Mouse (Mus musculus): ENCODE measurements around the gene Srgap1. TPM values are rescaled to one million over a fixed set of nuclear protein-coding genes. Genes with fewer than 3 reads are reported as not detected.
A peak's percentile ranks its signal among the peaks of the same experiment; 100 is the strongest.

Srgap1 gene
- polyA plus RNA-seq, 1 experiment from 2014 or later = 32.0 TPM

- Histone ChIP-seq H3K4me1 (replicated peaks; ENCODE audit: control insufficient read depth, insufficient read depth, low read length) (peaks cover 11% of the 10 kb centered on the region; the same call in 1 of the 2 replicates), H3K4me3 (replicated peaks; ENCODE audit: low read length) (no peak overlapping the region), H3K9me3 (ENCODE audit: control insufficient read depth, low read length) (no peaks in the 10 kb centered on the region), H3K4me2 (ENCODE audit: low read length) (0 out of 2 replicates have a peak overlapping the region, but pooled peaks have one; percentile 2), H3K27me3 (replicated peaks; ENCODE audit: control insufficient read depth, insufficient read depth, low read length) (no peaks in the 10 kb centered on the region), H3K27ac (ENCODE audit: low read length) (peak overlapping the region; percentile 32; the same call in 1 of the 2 replicates), H3K36me3 (ENCODE audit: control insufficient read depth, insufficient read depth) (no peaks in the 10 kb centered on the region), H3K9ac (replicated peaks; ENCODE audit: low read depth, low read length) (no peak overlapping the region)
- 77% methylated on average over 13 of the region's 13 CpGs for WGBS
- ATAC-seq = peak; percentile 59
Measured at GRCm38 (mm10) chr10:121764469-121765173, 282.5 kb downstream of the Srgap1 start.

GRCm38 (mm10) chr10:121763191-121763590 is 283.9 kb downstream of the Srgap1 start:
- Histone ChIP-seq H3K9me3 (ENCODE audit: control insufficient read depth, low read length) (no peaks in the 10 kb centered on the region), H3K4me3 (replicated peaks; ENCODE audit: low read length) (no peak overlapping the region), H3K27me3 (replicated peaks; ENCODE audit: control insufficient read depth, insufficient read depth, low read length) (no peaks in the 10 kb centered on the region), H3K27ac (ENCODE audit: low read length) (no peak overlapping the region), H3K4me1 (replicated peaks; ENCODE audit: control insufficient read depth, insufficient read depth, low read length) (peaks cover 11% of the 10 kb centered on the region; the same call in 1 of the 2 replicates), H3K9ac (replicated peaks; ENCODE audit: low read depth, low read length) (no peak overlapping the region), H3K4me2 (ENCODE audit: low read length) (no peak overlapping the region), H3K36me3 (ENCODE audit: control insufficient read depth, insufficient read depth) (no peaks in the 10 kb centered on the region)
- WGBS = 88% methylated on average over 9 of the region's 13 CpGs
- ATAC-seq = no peak

GRCm38 (mm10) chr10:121762141-121762540 is 285.0 kb downstream of the Srgap1 start:
- Histone ChIP-seq H3K4me1 (replicated peaks; ENCODE audit: control insufficient read depth, insufficient read depth, low read length) (peaks cover 11% of the 10 kb centered on the region; the same call in 1 of the 2 replicates), H3K9ac (replicated peaks; ENCODE audit: low read depth, low read length) (no peak overlapping the region), H3K36me3 (ENCODE audit: control insufficient read depth, insufficient read depth) (no peaks in the 10 kb centered on the region), H3K4me2 (ENCODE audit: low read length) (no peak overlapping the region), H3K4me3 (replicated peaks; ENCODE audit: low read length) (no peak overlapping the region), H3K27me3 (replicated peaks; ENCODE audit: control insufficient read depth, insufficient read depth, low read length) (no peaks in the 10 kb centered on the region), H3K27ac (ENCODE audit: low read length) (no peak overlapping the region), H3K9me3 (ENCODE audit: control insufficient read depth, low read length) (no peaks in the 10 kb centered on the region)
- no peak for ATAC-seq
- WGBS = 92% methylated on average over 9 of the region's 9 CpGs

- WGBS = 51% methylated on average over 8 of the region's 8 CpGs
Measured at GRCm38 (mm10) chr10:121759095-121759494, 288.0 kb downstream of the Srgap1 start.

GRCm38 (mm10) chr10:121756677-121757076 is 290.4 kb downstream of the Srgap1 start:
- 85% methylated on average over 4 of the region's 4 CpGs for WGBS
- no peak for ATAC-seq
- peaks cover 4% of the 10 kb centered on the region; the same call in 1 of the 2 replicates for H3K36me3 ChIP-seq (ENCODE audit: control insufficient read depth, insufficient read depth)
- H3K4me2 ChIP-seq (ENCODE audit: low read length) = no peak overlapping the region
- H3K9ac ChIP-seq (replicated peaks; ENCODE audit: low read depth, low read length) = no peak overlapping the region
- no peak overlapping the region for H3K4me3 ChIP-seq (replicated peaks; ENCODE audit: low read length)
- H3K4me1 ChIP-seq (replicated peaks; ENCODE audit: control insufficient read depth, insufficient read depth, low read length) = no peaks in the 10 kb centered on the region
- no peak overlapping the region for H3K27ac ChIP-seq (ENCODE audit: low read length)
- H3K9me3 ChIP-seq (ENCODE audit: control insufficient read depth, low read length) = no peaks in the 10 kb centered on the region
- H3K27me3 ChIP-seq (replicated peaks; ENCODE audit: control insufficient read depth, insufficient read depth, low read length) = no peaks in the 10 kb centered on the region

More at GRCm38 (mm10) chr10:121759095-121759494, 288.0 kb downstream of the Srgap1 start:
- no peak for ATAC-seq
- no peak overlapping the region for H3K4me3 ChIP-seq (replicated peaks; ENCODE audit: low read length)
- no peaks in the 10 kb centered on the region for H3K36me3 ChIP-seq (ENCODE audit: control insufficient read depth, insufficient read depth)
- no peaks in the 10 kb centered on the region for H3K4me1 ChIP-seq (replicated peaks; ENCODE audit: control insufficient read depth, insufficient read depth, low read length)
- no peak overlapping the region for H3K9ac ChIP-seq (replicated peaks; ENCODE audit: low read depth, low read length)
- H3K27ac ChIP-seq (ENCODE audit: low read length) = no peak overlapping the region
- H3K4me2 ChIP-seq (ENCODE audit: low read length) = no peak overlapping the region
- H3K27me3 ChIP-seq (replicated peaks; ENCODE audit: control insufficient read depth, insufficient read depth, low read length) = no peaks in the 10 kb centered on the region
- H3K9me3 ChIP-seq (ENCODE audit: control insufficient read depth, low read length) = no peaks in the 10 kb centered on the region

- no peaks in the 10 kb centered on the region for H3K4me1 ChIP-seq (replicated peaks; ENCODE audit: control insufficient read depth, insufficient read depth, low read length)
- WGBS = 62% methylated on average over 1 of the region's 1 CpGs
- H3K27me3 ChIP-seq (replicated peaks; ENCODE audit: control insufficient read depth, insufficient read depth, low read length) = no peaks in the 10 kb centered on the region
- no peak overlapping the region for H3K27ac ChIP-seq (ENCODE audit: low read length)
- no peak for ATAC-seq
- H3K4me3 ChIP-seq (replicated peaks; ENCODE audit: low read length) = no peak overlapping the region
- H3K9ac ChIP-seq (replicated peaks; ENCODE audit: low read depth, low read length) = no peak overlapping the region
- no peak overlapping the region for H3K4me2 ChIP-seq (ENCODE audit: low read length)
- no peaks in the 10 kb centered on the region for H3K9me3 ChIP-seq (ENCODE audit: control insufficient read depth, low read length)
- peaks cover 4% of the 10 kb centered on the region; the same call in 1 of the 2 replicates for H3K36me3 ChIP-seq (ENCODE audit: control insufficient read depth, insufficient read depth)
Measured at GRCm38 (mm10) chr10:121755822-121756221, 291.3 kb downstream of the Srgap1 start.

- Histone ChIP-seq H3K9me3 (ENCODE audit: control insufficient read depth, low read length) (no peaks in the 10 kb centered on the region), H3K27ac (ENCODE audit: low read length) (no peak overlapping the region), H3K27me3 (replicated peaks; ENCODE audit: control insufficient read depth, insufficient read depth, low read length) (no peaks in the 10 kb centered on the region), H3K4me1 (replicated peaks; ENCODE audit: control insufficient read depth, insufficient read depth, low read length) (no peaks in the 10 kb centered on the region), H3K4me2 (ENCODE audit: low read length) (no peak overlapping the region), H3K36me3 (ENCODE audit: control insufficient read depth, insufficient read depth) (peaks cover 10% of the 10 kb centered on the region), H3K9ac (replicated peaks; ENCODE audit: low read depth, low read length) (no peak overlapping the region), H3K4me3 (replicated peaks; ENCODE audit: low read length) (no peak overlapping the region)
- WGBS = 87% methylated on average over 5 of the region's 5 CpGs
- ATAC-seq = no peak
Measured at GRCm38 (mm10) chr10:121754237-121754636, 292.9 kb downstream of the Srgap1 start.

- H3K4me1 ChIP-seq (replicated peaks; ENCODE audit: control insufficient read depth, insufficient read depth, low read length) = no peaks in the 10 kb centered on the region
- no peak overlapping the region for H3K4me3 ChIP-seq (replicated peaks; ENCODE audit: low read length)
Measured at GRCm38 (mm10) chr10:121750175-121750574, 296.9 kb downstream of the Srgap1 start.

GRCm38 (mm10) chr10:121742336-121742735 is 304.8 kb downstream of the Srgap1 start:
- Histone ChIP-seq H3K9ac (replicated peaks; ENCODE audit: low read depth, low read length) (no peak overlapping the region), H3K4me2 (ENCODE audit: low read length) (no peak overlapping the region), H3K4me3 (replicated peaks; ENCODE audit: low read length) (no peak overlapping the region), H3K36me3 (ENCODE audit: control insufficient read depth, insufficient read depth) (peaks cover 7% of the 10 kb centered on the region), H3K27ac (ENCODE audit: low read length) (no peak overlapping the region), H3K4me1 (replicated peaks; ENCODE audit: control insufficient read depth, insufficient read depth, low read length) (peaks cover 8% of the 10 kb centered on the region), H3K9me3 (ENCODE audit: control insufficient read depth, low read length) (no peaks in the 10 kb centered on the region), H3K27me3 (replicated peaks; ENCODE audit: control insufficient read depth, insufficient read depth, low read length) (no peaks in the 10 kb centered on the region)
- no peak for ATAC-seq
- 62% methylated on average over 4 of the region's 4 CpGs for WGBS

More at GRCm38 (mm10) chr10:121750175-121750574, 296.9 kb downstream of the Srgap1 start:
- WGBS = 94% methylated on average over 12 of the region's 12 CpGs
- no peaks in the 10 kb centered on the region for H3K9me3 ChIP-seq (ENCODE audit: control insufficient read depth, low read length)
- no peaks in the 10 kb centered on the region for H3K27me3 ChIP-seq (replicated peaks; ENCODE audit: control insufficient read depth, insufficient read depth, low read length)
- peaks cover 21% of the 10 kb centered on the region for H3K36me3 ChIP-seq (ENCODE audit: control insufficient read depth, insufficient read depth)
- ATAC-seq = no peak
- H3K27ac ChIP-seq (ENCODE audit: low read length) = no peak overlapping the region
- no peak overlapping the region for H3K9ac ChIP-seq (replicated peaks; ENCODE audit: low read depth, low read length)
- H3K4me2 ChIP-seq (ENCODE audit: low read length) = no peak overlapping the region
